Mouse (Mus musculus): ENCODE measurements around the gene B4galt5. TPM values are rescaled to one million over a fixed set of nuclear protein-coding genes. Genes with fewer than 3 reads are reported as not detected.

Gene B4galt5
- polyA plus RNA-seq, 1 experiment from 2014 or later = 58.7 TPM

GRCm38 (mm10) chr2:167333450-167333849 lies 15.5 kb downstream of the B4galt5 start:
- no peak for TF ChIP-seq CTCF (IDR thresholded peaks at IDR 0.05)
- H3K27me3 ChIP-seq = no peaks in the 10 kb centered on the region
- POLR2A ChIA-PET = no interaction called here
- in situ Hi-C loops (cut with MboI; ENCODE audit: low pct_unique_long_range_greater_than_20kb) = no loop called here
- DNase-seq (ENCODE audit: low read depth, low spot score) = no peak
- CTCF ChIA-PET = interaction anchor here (1.5 kb wide), 1 partner anchor 10 kb away, joined by 3 read pairs; no protein-coding TSS in a partner anchor
- ATAC-seq = no peak

- TF ChIP-seq CTCF (IDR thresholded peaks at IDR 0.05) = no peak
- no peak for ATAC-seq
- in situ Hi-C loops (cut with MboI; ENCODE audit: low pct_unique_long_range_greater_than_20kb) = no loop called here
- H3K27me3 ChIP-seq = no peaks in the 10 kb centered on the region
- POLR2A ChIA-PET = no interaction called here
- no peak for DNase-seq (ENCODE audit: low read depth, low spot score)
- CTCF ChIA-PET = interaction anchor here (1.5 kb wide), 1 partner anchor 11 kb away, joined by 3 read pairs; no protein-coding TSS in a partner anchor
Measured at GRCm38 (mm10) chr2:167332336-167332987, 16.5 kb downstream of the B4galt5 start.

GRCm38 (mm10) chr2:167331432-167331921 lies 17.5 kb downstream of the B4galt5 start:
- in situ Hi-C loops (cut with MboI; ENCODE audit: low pct_unique_long_range_greater_than_20kb) = no loop called here
- POLR2A ChIA-PET = no interaction called here
- ATAC-seq = no peak
- CTCF ChIA-PET = interaction anchor here (0.8 to 0.9 kb wide), 2 partner anchors 11 to 16 kb away, joined by 3 read pairs; no protein-coding TSS in a partner anchor
- peak; percentile 82 for DNase-seq (ENCODE audit: low read depth, low spot score)
- H3K27me3 ChIP-seq = no peaks in the 10 kb centered on the region
- no peak for TF ChIP-seq CTCF (IDR thresholded peaks at IDR 0.05)

GRCm38 (mm10) chr2:167330581-167330980 lies 18.4 kb downstream of the B4galt5 start:
- in situ Hi-C loops (cut with MboI; ENCODE audit: low pct_unique_long_range_greater_than_20kb) = no loop called here
- DNase-seq (ENCODE audit: low read depth, low spot score) = no peak
- TF ChIP-seq CTCF (IDR thresholded peaks at IDR 0.05) = no peak
- no peak for ATAC-seq
- no peaks in the 10 kb centered on the region for H3K27me3 ChIP-seq
- ChIA-PET CTCF (no interaction called here), POLR2A (no interaction called here)

GRCm38 (mm10) chr2:167329478-167330262 lies 19.3 kb downstream of the B4galt5 start:
- DNase-seq (ENCODE audit: low read depth, low spot score) = no peak
- CTCF ChIA-PET = no interaction called here
- ATAC-seq = peak; percentile 48
- no peaks in the 10 kb centered on the region for H3K27me3 ChIP-seq
- POLR2A ChIA-PET = no interaction called here
- in situ Hi-C loops (cut with MboI; ENCODE audit: low pct_unique_long_range_greater_than_20kb) = no loop called here
- no peak for TF ChIP-seq CTCF (IDR thresholded peaks at IDR 0.05)

GRCm38 (mm10) chr2:167328340-167328739 lies 20.6 kb downstream of the B4galt5 start:
- no peak for DNase-seq (ENCODE audit: low read depth, low spot score)
- in situ Hi-C loops (cut with MboI; ENCODE audit: low pct_unique_long_range_greater_than_20kb) = no loop called here
- no peak for TF ChIP-seq CTCF (IDR thresholded peaks at IDR 0.05)
- CTCF ChIA-PET = no interaction called here
- POLR2A ChIA-PET = no interaction called here
- no peaks in the 10 kb centered on the region for H3K27me3 ChIP-seq
- ATAC-seq = no peak

GRCm38 (mm10) chr2:167326582-167326981 lies 22.4 kb downstream of the B4galt5 start:
- no peak for TF ChIP-seq CTCF (IDR thresholded peaks at IDR 0.05)
- no peaks in the 10 kb centered on the region for H3K27me3 ChIP-seq
- in situ Hi-C loops (cut with MboI; ENCODE audit: low pct_unique_long_range_greater_than_20kb) = no loop called here
- ChIA-PET POLR2A (interaction anchor here (2.0 kb wide), 1 partner anchor 12 kb away, joined by 5 read pairs; no protein-coding TSS in a partner anchor), CTCF (interaction anchor here (1.0 to 1.6 kb wide), 2 partner anchors 19 to 254 kb away, joined by 3 to 4 read pairs; no protein-coding TSS in a partner anchor)
- no peak for DNase-seq (ENCODE audit: low read depth, low spot score)
- ATAC-seq = no peak

GRCm38 (mm10) chr2:167324151-167324930 lies 24.6 kb downstream of the B4galt5 start:
- TF ChIP-seq CTCF (IDR thresholded peaks at IDR 0.05) = no peak
- DNase-seq (ENCODE audit: low read depth, low spot score) (no peak), ATAC-seq (no peak)
- H3K27me3 ChIP-seq = no peaks in the 10 kb centered on the region
- CTCF ChIA-PET = interaction anchor here (1.1 to 1.4 kb wide), 2 partner anchors 13 to 93 kb away, joined by 3 read pairs; no protein-coding TSS in a partner anchor
- POLR2A ChIA-PET = no interaction called here
- in situ Hi-C loops (cut with MboI; ENCODE audit: low pct_unique_long_range_greater_than_20kb) = no loop called here

- no peak for TF ChIP-seq CTCF (IDR thresholded peaks at IDR 0.05)
- in situ Hi-C loops (cut with MboI; ENCODE audit: low pct_unique_long_range_greater_than_20kb) = no loop called here
- no peak for DNase-seq (ENCODE audit: low read depth, low spot score)
- CTCF ChIA-PET = interaction anchor here (1.4 kb wide), 1 partner anchor 94 kb away, joined by 3 read pairs; no protein-coding TSS in a partner anchor
- POLR2A ChIA-PET = no interaction called here
- H3K27me3 ChIP-seq = no peaks in the 10 kb centered on the region
- no peak for ATAC-seq
Measured at GRCm38 (mm10) chr2:167323116-167323515, 25.9 kb downstream of the B4galt5 start.

GRCm38 (mm10) chr2:167321372-167321771 lies 27.6 kb downstream of the B4galt5 start:
- POLR2A ChIA-PET = no interaction called here
- DNase-seq (ENCODE audit: low read depth, low spot score) (no peak), ATAC-seq (no peak)
- in situ Hi-C loops (cut with MboI; ENCODE audit: low pct_unique_long_range_greater_than_20kb) = no loop called here
- TF ChIP-seq CTCF (IDR thresholded peaks at IDR 0.05) = no peak
- CTCF ChIA-PET = no interaction called here
- no peaks in the 10 kb centered on the region for H3K27me3 ChIP-seq
